Mouse (Mus musculus) embryonic facial prominence, embryonic 11.5 days (tissue): ENCODE results near the gene Sema4c. TPM values are rescaled to one million over a fixed set of nuclear protein-coding genes. Genes with fewer than 3 reads are reported as not detected.
"Not testable (repeated sequence)": the region's sequence is repeated elsewhere in the genome, so short reads cannot be mapped to it uniquely, and the experiment has no call there.

ENCODE experiments used
- ATAC-seq: fragments of 200-750 bp; cut with Nextera tagmentation; replicated peaks from 2 replicates; pipeline ENCODE4 v1.8.0; 2017; ENCODE audit warnings: low read depth; ENCODE audit not compliant: insufficient number of reproducible peaks, low FRiP score, low TSS enrichment
- DNase-seq: peaks from one replicate; pipeline ENCODE4 v3.0.0-alpha.2; 2015; ENCODE audit warnings: low spot score
- H3K27ac ChIP-seq: fragments of 300-500 bp; sonication (generic); replicated peaks from 2 replicates; pipeline ENCODE4 v1.5.1; 2014; ENCODE audit warnings: mild to moderate bottlenecking, low read depth, low read length, control low read depth
- H3K27me3 ChIP-seq: fragments of 300-500 bp; sonication (generic); 2 replicates; pipeline ENCODE4 v1.6.1; 2014; ENCODE audit warnings: mild to moderate bottlenecking, low read length, moderate library complexity, mixed read lengths; ENCODE audit not compliant: control insufficient read depth, insufficient read depth
- H3K36me3 ChIP-seq: fragments of 300-500 bp; sonication (generic); replicated peaks from 2 replicates; pipeline ENCODE4 v1.6.1; 2014; ENCODE audit warnings: low read depth, mild to moderate bottlenecking, low read length, moderate library complexity, mixed read lengths; ENCODE audit not compliant: control insufficient read depth, insufficient read depth
- H3K4me1 ChIP-seq: fragments of 300-500 bp; sonication (generic); 2 replicates; pipeline ENCODE4 v1.6.1; 2014; ENCODE audit warnings: low read length, mixed read lengths; ENCODE audit not compliant: control insufficient read depth, insufficient read depth
- H3K4me2 ChIP-seq: fragments of 300-500 bp; sonication (generic); 2 replicates; pipeline ENCODE4 v1.6.1; 2014; ENCODE audit warnings: low read depth, mild to moderate bottlenecking, control low read depth, low read length, moderate library complexity
- H3K4me3 ChIP-seq: fragments of 300-500 bp; sonication (generic); 2 replicates; pipeline ENCODE4 v1.5.1; 2014; ENCODE audit warnings: low read depth, low read length, control low read depth
- H3K9ac ChIP-seq: fragments of 300-500 bp; sonication (generic); replicated peaks from 2 replicates; pipeline ENCODE4 v1.6.1; 2014; ENCODE audit warnings: mild to moderate bottlenecking, control low read depth, low read length
- H3K9me3 ChIP-seq: fragments of 300-500 bp; sonication (generic); replicated peaks from 2 replicates; pipeline ENCODE4 v1.6.1; 2016; ENCODE audit warnings: mild to moderate bottlenecking, low read length, inconsistent platforms, mixed read lengths; ENCODE audit not compliant: control insufficient read depth
- WGBS: fragments of 180-500 bp; shearing (Covaris S2); extraction: QIAGEN DNeasy Blood & Tissue Kit; methylation state at CpG from one replicate; pipeline ENCODE4 v1.1.7; 2014; 5-methylcytosine and 5-hydroxymethylcytosine counted together
- polyA plus RNA-seq: library from polyadenylated mRNA; unstranded; fragments of >200 nt; fragmentation: Nextera tagmentation; extraction: Ambion mirVana; gene quantifications from 2 replicates; pipeline ENCODE4 v1.2.1, GENCODE M21; 2014

The Sema4c gene
- polyA plus RNA-seq, 1 experiment from 2014 or later = 3.7 TPM

DNA sequence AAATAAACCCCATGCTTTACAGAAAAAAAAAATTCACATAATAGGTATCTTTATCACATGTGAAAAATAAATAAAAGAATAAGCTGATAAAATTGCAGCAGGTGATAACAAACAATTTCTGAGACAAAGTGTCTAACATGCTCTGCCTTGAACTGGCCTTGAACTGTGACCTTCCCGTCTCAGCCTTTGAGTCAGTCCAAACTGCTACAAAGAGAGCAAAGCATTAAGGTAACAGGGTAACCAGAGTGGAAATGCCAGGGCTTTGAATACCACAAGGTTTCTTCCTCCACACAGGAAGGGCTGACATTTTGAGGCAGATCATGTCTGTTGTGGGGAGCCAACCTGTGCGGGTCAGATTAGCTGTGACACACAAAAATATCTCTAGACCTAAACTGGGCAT lies 12.8 kb downstream of the Sema4c start:
- no peaks in the 10 kb centered on the region for H3K27me3 ChIP-seq
- WGBS = 71% methylated on average over 2 of the region's 2 CpGs
- H3K4me2 ChIP-seq = no peak overlapping the region
- ATAC-seq = no peak
- H3K9ac ChIP-seq = no peak overlapping the region
- no peak overlapping the region for H3K4me3 ChIP-seq
- H3K9me3 ChIP-seq = no peaks in the 10 kb centered on the region
- H3K27ac ChIP-seq = no peak overlapping the region
- no peak for DNase-seq
- H3K36me3 ChIP-seq = peaks cover 7% of the 10 kb centered on the region
- H3K4me1 ChIP-seq = peaks cover 10% of the 10 kb centered on the region

DNA sequence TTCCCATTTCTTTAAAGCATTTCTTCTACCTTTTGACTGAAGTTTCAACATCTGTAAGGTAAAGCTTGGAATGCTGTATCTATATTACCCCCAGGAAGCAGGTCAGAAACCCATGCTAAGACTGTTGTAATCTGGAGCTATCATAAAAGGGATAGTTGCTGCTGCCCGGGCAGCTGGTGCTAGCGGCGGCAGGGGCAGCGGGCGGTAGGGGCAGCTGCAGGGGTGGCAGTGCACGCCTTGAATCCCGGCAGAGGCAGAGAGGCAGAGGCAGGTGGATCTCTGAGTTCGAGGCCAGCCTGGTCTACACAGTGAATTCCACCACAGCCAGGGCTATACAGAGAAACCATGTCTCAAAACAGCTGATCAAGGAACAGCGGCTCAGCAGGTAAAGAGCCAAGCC lies 15.2 kb downstream of the Sema4c start:
- ATAC-seq = no peak
- 94% methylated on average over 9 of the region's 9 CpGs for WGBS
- no peaks in the 10 kb centered on the region for H3K27me3 ChIP-seq
- no peaks in the 10 kb centered on the region for H3K9me3 ChIP-seq
- no peaks in the 10 kb centered on the region; the same call in 1 of the 2 replicates for H3K36me3 ChIP-seq
- H3K9ac ChIP-seq = no peak overlapping the region
- H3K27ac ChIP-seq = no peak overlapping the region
- H3K4me2 ChIP-seq = no peak overlapping the region
- DNase-seq = no peak
- no peak overlapping the region for H3K4me3 ChIP-seq
- peaks cover 4% of the 10 kb centered on the region for H3K4me1 ChIP-seq

DNA sequence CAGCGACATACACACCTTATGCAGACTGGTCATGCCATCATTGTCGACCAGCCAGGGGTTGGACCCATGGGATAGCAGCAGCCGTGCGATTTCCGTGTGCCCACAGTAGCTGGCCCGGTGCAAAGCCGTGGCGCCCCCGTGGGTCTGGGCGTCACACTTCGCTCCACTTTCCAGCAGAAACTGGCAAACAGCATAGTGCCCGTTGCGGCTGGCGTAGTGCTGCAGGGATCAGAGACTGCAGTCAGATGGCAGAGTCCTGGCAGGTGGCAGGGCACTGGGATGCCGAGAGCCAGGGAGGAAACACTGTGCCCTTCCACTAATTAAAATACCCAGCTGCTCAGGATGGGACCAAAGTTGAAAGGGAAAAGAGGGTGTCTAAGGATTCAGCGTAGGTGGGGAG lies 16.3 kb downstream of the Sema4c start:
- 98% methylated on average over 16 of the region's 16 CpGs for WGBS
- Histone ChIP-seq H3K27ac (no peak overlapping the region), H3K27me3 (no peaks in the 10 kb centered on the region), H3K9me3 (no peaks in the 10 kb centered on the region), H3K9ac (no peak overlapping the region), H3K4me3 (no peak overlapping the region), H3K4me1 (no peaks in the 10 kb centered on the region), H3K4me2 (no peak overlapping the region), H3K36me3 (no peaks in the 10 kb centered on the region; the same call in 1 of the 2 replicates)
- DNase-seq (no peak), ATAC-seq (no peak)

DNA sequence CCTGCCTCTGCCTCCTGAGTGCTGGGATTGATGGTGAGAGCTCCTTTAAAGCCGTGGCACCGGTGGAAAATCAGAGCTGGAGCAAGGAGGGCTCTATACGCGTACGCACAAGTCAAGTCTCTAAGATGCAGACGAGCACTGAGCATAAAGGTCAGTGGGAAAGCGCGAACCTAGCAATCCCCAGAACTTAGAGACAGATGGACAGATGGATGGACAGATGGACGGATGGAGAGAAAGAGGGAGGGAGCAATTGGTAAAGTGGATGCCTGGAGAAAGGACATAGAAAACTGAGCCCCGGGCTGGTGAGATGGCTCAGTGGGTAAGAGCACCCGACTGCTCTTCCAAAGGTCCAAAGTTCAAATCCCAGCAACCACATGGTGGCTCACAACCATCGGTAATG lies 17.3 kb downstream of the Sema4c start:
- no peaks in the 10 kb centered on the region for H3K27me3 ChIP-seq
- DNase-seq = no peak

DNA sequence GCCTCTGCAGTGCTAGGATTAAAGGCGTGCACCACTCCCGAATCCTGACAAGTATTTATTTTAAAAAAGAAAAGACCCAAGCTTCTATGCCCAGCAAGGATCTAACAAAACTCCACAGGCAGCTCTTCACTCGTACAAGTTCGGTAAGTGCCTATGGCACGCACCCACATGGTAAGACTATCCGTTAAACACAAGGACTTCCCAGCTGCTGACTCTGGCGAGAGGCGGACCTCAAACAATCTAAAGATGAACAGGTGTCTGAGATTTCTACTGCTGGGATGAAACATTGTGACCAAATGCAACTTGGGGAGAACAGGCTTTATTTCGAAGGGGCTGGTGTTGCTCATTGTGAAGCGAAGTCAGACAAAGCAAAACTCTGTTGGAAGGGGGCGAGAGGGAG lies 18.0 kb downstream of the Sema4c start:
- no peak overlapping the region for H3K4me2 ChIP-seq
- no peak for ATAC-seq
- no peak for DNase-seq
- no peak overlapping the region for H3K4me3 ChIP-seq
- no peaks in the 10 kb centered on the region; the same call in 1 of the 2 replicates for H3K36me3 ChIP-seq
- H3K9ac ChIP-seq = no peak overlapping the region
- no peak overlapping the region for H3K27ac ChIP-seq
- H3K4me1 ChIP-seq = no peaks in the 10 kb centered on the region
- WGBS = 87% methylated on average over 11 of the region's 11 CpGs
- H3K9me3 ChIP-seq = no peaks in the 10 kb centered on the region
- H3K27me3 ChIP-seq = no peaks in the 10 kb centered on the region

More for the DNA sequence above, 17.3 kb downstream of the Sema4c start:
- Histone ChIP-seq H3K27ac (no peak overlapping the region), H3K9ac (no peak overlapping the region), H3K9me3 (no peaks in the 10 kb centered on the region), H3K4me1 (no peaks in the 10 kb centered on the region), H3K4me3 (no peak overlapping the region), H3K36me3 (no peaks in the 10 kb centered on the region; the same call in 1 of the 2 replicates), H3K4me2 (no peak overlapping the region)
- 91% methylated on average over 12 of the region's 12 CpGs for WGBS
- no peak for ATAC-seq

DNA sequence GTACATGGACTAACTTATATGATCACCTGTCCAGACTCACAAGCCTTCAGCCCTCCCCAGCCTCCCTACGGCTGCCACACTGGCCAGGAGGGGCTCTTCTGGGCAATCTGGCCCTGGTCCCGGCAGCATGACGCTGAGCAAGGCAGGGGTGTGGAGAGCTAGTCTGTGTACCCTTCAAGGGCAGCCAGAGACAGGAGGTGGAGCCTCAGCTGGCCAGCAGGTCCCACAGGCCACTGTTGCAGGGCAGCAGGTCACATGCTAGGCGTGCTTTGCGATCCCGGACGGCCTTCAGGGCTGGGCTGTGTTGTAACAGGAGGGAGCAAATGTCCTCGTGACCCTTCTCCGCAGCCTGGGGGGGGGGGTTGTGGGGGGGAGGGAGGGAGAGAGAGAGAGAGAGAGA lies 19.0 kb downstream of the Sema4c start, which contains the start of gene Gm42417:
Gene Gm42417, minus strand, starts transcription at position 244 of the 400 bp plus-strand sequence.
- H3K36me3 ChIP-seq = no peaks in the 10 kb centered on the region; the same call in 1 of the 2 replicates
- H3K27me3 ChIP-seq = no peaks in the 10 kb centered on the region
- no peak within 1 kb of the TSS for H3K4me2 ChIP-seq
- H3K4me1 ChIP-seq = no peaks in the 10 kb centered on the region
- no peaks in the 10 kb centered on the region for H3K9me3 ChIP-seq
- no peak for ATAC-seq
- DNase-seq = no peak
- H3K27ac ChIP-seq = no peak within 1 kb of the TSS
- 43% methylated on average over 9 of the region's 9 CpGs for WGBS
- H3K9ac ChIP-seq = no peak within 1 kb of the TSS
- H3K4me3 ChIP-seq = no peak within 1 kb of the TSS

DNA sequence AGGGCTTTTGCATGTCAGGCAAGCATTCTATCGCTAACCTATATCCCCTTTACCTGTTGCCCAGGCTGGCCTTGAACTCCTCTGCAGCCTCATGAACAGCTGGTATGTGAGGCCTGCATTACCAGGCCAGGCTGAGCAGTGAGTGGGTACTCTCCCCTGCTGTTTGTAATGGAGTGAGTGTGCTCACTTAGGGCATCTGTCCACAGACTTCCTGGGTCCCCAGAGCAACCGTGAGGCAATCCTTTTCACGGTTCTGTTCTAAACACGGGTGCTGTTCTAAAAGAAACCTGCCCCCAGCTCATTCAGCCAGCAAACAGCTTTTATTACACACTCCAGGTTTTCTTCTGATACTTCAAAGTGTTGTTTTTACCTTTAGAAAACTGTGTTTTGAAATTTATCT lies 19.4 kb downstream of the Sema4c start:
- Histone ChIP-seq H3K27me3 (no peaks in the 10 kb centered on the region), H3K36me3 (no peaks in the 10 kb centered on the region; the same call in 1 of the 2 replicates), H3K4me1 (no peaks in the 10 kb centered on the region), H3K9ac (no peak overlapping the region), H3K4me3 (no peak overlapping the region), H3K27ac (no peak overlapping the region), H3K9me3 (no peaks in the 10 kb centered on the region), H3K4me2 (no peak overlapping the region)
- 82% methylated on average over 4 of the region's 4 CpGs for WGBS
- no peak for ATAC-seq
- DNase-seq = no peak

DNA sequence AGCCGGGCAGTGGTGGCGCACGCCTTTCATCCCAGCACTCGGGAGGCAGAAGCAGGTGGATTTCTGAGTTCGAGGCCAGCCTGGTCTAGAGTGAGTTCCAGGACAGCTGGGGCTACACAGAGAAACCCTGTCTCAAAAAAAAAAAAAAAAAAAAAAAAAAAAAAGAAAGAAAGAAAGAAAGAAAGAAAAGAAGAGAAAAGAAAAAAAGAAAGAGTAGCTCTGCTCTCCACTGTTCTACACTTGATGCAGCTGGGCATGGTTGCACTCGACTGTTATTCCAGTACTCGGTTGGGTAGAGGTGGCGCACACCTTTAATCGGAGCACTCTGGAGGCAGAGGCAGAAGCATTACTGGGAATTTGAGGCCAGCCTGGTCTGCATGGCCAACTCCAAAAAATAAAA lies 21.4 kb downstream of the Sema4c start, which contains the start of gene Ankrd23:
Gene Ankrd23, minus strand, starts transcription at position 101 of the 400 bp plus-strand sequence.
- not testable (repeated sequence) for H3K27ac ChIP-seq, DNase-seq
- WGBS = 92% methylated on average over 9 of the region's 9 CpGs

More for the DNA sequence above, 21.4 kb downstream of the Sema4c start, which contains the start of gene Ankrd23:
- not testable (repeated sequence) for H3K36me3 ChIP-seq, H3K9ac ChIP-seq, ATAC-seq, H3K4me1 ChIP-seq, H3K27me3 ChIP-seq, H3K4me2 ChIP-seq, H3K9me3 ChIP-seq, H3K4me3 ChIP-seq
